Mouse (Mus musculus) lung, adult 18-20 months (tissue): ENCODE measurements around the gene Lipo4.
"Not testable (repeated sequence)": the region's sequence is repeated elsewhere in the genome, so short reads cannot be mapped to it uniquely, and the experiment has no call there.

ENCODE experiments used
- DNase-seq, 2 experiments: peaks; one replicate each; pipeline ENCODE4 v3.0.0; 2022; ENCODE audit warnings: mixed read lengths in 2 of 2

Gene Lipo4

DNA sequence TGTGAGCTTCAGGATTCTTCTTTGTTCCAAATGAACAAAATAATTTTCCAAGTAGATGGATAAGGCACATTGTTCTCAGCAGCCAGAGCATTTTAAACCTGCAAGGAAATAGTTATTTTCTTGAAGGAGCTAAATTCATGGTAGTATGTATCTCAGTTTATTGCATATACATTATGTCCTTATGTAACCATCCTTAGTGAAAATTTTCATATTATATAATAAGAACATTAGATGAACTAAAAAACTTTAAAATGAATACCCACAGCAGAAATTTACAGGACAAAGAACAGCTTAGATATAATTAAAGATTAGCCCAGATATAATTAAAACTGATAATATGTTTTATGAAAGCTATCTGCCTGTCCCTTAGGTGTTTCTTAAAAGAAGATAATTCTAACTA lies at the start of gene Lipo4:
Gene Lipo4, minus strand, starts transcription at position 101 of the 400 bp plus-strand sequence.
- DNase-seq = no peak

DNA sequence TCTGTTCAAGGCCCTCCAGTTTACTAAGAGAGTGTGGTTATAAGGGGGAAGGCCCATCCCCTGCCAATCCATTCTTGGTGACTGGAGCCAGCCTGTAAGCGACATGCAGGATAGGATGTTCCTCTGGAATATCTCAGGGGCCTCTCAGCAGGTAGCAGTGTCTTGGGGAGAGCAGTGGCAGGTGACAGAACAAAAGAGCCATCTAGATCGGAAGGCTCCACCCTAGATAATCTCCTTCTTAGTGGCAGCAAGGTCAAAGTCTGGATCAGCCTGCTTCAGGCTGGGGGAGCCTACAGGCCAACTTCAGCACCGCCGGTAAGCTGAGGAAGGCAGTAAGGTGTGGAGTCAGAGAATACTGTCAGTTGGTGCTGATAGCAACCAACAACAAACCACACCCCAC lies 61.2 kb downstream of the Lipo4 start:
- not testable (repeated sequence) for DNase-seq

DNA sequence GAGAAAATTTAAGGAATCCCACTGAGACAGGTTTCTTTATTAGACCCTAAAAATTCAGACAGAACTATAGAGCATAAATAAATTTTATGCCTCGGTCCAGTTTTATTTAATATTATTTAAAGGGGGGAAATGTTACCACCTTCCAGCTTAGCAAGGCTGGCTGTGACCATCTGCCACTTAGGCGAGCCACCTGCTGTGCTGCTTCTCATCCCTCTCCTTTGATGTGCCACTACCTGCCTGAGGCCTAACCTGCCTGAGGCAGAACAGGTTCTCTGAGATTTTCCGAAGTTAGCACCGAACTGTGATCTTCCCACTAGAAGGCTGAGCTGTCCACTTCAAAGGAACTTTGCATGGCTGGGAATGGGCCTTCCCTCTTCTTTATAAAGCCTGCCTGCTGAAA lies 63.9 kb downstream of the Lipo4 start:
- no peak for DNase-seq
